Mouse (Mus musculus) lung, adult 2 months (tissue): ENCODE measurements around the gene Tmem120a.

Experiments
- CTCF ChIP-seq: fragments of 200-500 bp; IDR thresholded peaks from 2 replicates; pipeline ENCODE4 v1.5.1; 2011; ENCODE audit warnings: mild to moderate bottlenecking, low read length, control low read depth; ENCODE audit not compliant: insufficient read depth
- POLR2A ChIP-seq: fragments of 200-500 bp; IDR thresholded peaks from 2 replicates; pipeline ENCODE4 v1.6.1; 2011; ENCODE audit warnings: low read depth, mild to moderate bottlenecking, control low read depth, low read length, borderline replicate concordance; ENCODE audit errors: extremely low read depth

GRCm38 (mm10) chr5:135734057-135734680 is 10.1 kb downstream of the Tmem120a start:
- TF ChIP-seq CTCF, result no peak
- no peak for TF ChIP-seq POLR2A
